Mouse (Mus musculus): Measurements from ENCODE around the gene Fam160b1.

DNA sequence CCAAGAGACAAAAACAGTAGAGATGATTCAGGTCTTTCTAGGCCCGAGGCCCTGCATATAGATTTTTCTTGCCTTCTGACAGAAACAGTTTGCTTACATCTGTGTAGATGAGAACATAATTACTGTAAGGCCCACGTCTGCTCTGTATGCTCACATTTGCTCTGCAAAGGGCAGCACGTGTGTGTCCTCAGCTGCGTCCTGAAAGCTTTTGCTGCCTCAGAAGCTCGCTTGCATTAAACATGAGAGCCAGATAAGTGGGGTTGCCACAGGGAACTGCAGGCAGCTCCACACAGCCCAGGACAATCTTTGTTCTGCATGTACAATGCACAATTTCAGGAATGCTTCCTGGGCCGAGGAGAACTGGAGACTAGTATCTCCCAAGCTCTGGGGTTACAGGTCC lies 41.9 kb downstream of the Fam160b1 start:
- TF ChIP-seq E2F4 (IDR thresholded peaks at IDR 0.05; ENCODE audit: insufficient replicate concordance, low read depth, low read length), result no peak
- TF ChIP-seq POLR2A (IDR thresholded peaks at IDR 0.05; ENCODE audit: low read depth, low read length), result no peak
- no peak for TF ChIP-seq CTCF (conservative IDR thresholded peaks at IDR 0.05 in 1 of 2, IDR thresholded peaks at IDR 0.05 in 1 of 2; ENCODE audit: low read depth in 2 of 2, low read length in 2 of 2)
- no peak for TF ChIP-seq RCOR1 (conservative IDR thresholded peaks at IDR 0.05; ENCODE audit: low read depth, low read length)
- no peak for TF ChIP-seq HCFC1 (IDR thresholded peaks at IDR 0.05; ENCODE audit: low read depth, low read length)
- no peak for TF ChIP-seq MXI1 (IDR thresholded peaks at IDR 0.05; ENCODE audit: low read depth, low read length)
- TF ChIP-seq MAX (IDR thresholded peaks at IDR 0.05; ENCODE audit: low read length), result no peak
- TF ChIP-seq NELFE (IDR thresholded peaks at IDR 0.05; ENCODE audit: low read depth, low read length), result no peak
- no peak for TF ChIP-seq CHD1 (IDR thresholded peaks at IDR 0.05; ENCODE audit: low read depth, low read length)
- TF ChIP-seq RAD21 (IDR thresholded peaks at IDR 0.05; ENCODE audit: low read depth, low read length), result no peak
- no peak for TF ChIP-seq GABPA (IDR thresholded peaks at IDR 0.05; ENCODE audit: insufficient replicate concordance, low read depth, low read length)
- no peak for TF ChIP-seq USF1 (IDR thresholded peaks at IDR 0.05; ENCODE audit: low read depth, low read length)
- no peak for TF ChIP-seq POLR2AphosphoS2 (IDR thresholded peaks at IDR 0.05; ENCODE audit: low read depth, low read length)
